Mouse (Mus musculus): Measurements from ENCODE around the gene I0C0044D17Rik.

DNA sequence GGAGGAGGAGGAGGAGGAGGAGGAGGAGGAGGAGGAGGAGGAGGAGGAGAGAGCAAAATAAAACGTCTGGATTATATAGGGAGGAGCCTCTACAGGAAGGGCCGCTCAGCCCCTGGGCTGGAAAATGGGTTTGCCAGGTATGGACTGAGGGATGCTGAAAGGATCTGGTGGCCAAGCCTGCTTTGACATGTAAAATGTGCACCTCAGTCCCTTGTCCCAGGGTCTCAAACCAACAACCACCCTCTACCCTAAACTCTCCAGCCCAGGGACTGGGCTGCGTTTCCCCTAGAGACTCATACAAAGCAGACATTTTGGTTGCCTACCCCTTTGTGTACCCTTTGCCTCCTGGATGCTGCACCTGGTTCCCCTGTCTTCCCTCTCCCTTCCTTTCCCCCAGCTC lies 40.9 kb upstream of the I0C0044D17Rik start:
- TF ChIP-seq CTCF (IDR thresholded peaks at IDR 0.05) (no peak), POLR2A (IDR thresholded peaks at IDR 0.05; ENCODE audit: insufficient read depth, low read depth, low read length) (no peak), EP300 (IDR thresholded peaks at IDR 0.05; ENCODE audit: insufficient read depth, low read depth, low read length) (no peak)
